Mouse (Mus musculus) bone marrow, adult 2 months (tissue): ENCODE data around the gene Gabbr2.

ENCODE experiments used
- CTCF ChIP-seq: fragments of 200-500 bp; IDR thresholded peaks from 2 replicates; pipeline ENCODE4 v1.5.1; 2011; ENCODE audit warnings: low read length, control low read depth; ENCODE audit not compliant: control insufficient read depth, insufficient read depth
- POLR2A ChIP-seq: fragments of 200-500 bp; IDR thresholded peaks from 2 replicates; pipeline ENCODE4 v1.6.1; 2011; ENCODE audit warnings: low read depth, mild to moderate bottlenecking, control low read depth, low read length, borderline replicate concordance; ENCODE audit not compliant: control insufficient read depth

DNA sequence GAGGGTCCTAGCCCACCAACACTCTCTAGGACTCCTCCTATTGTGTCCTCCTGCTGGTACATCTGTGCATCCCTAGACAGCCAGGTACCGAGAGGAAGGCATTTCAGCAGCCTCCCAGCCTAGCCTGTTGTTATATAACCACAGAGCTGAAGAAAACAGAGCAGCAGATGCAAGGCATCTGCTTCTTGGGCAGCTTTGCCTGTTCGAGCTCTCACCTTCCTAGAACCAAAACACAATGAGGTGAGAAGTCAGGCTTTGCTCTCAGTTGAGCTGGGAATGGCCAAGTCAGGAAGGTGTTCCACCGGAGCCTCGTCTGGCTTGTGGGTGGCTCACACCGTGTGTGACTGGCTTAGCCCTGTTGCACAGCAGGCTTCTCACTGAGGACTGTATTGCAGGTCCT lies 8.8 kb downstream of the Gabbr2 start:
- no peak for TF ChIP-seq CTCF
- TF ChIP-seq POLR2A: no peak
